Mouse (Mus musculus) embryonic fibroblast, embryonic 13.5 days (primary cell): ENCODE data around the gene Emc8. TPM values are rescaled to one million over a fixed set of nuclear protein-coding genes. Genes with fewer than 3 reads are reported as not detected.
A peak's percentile ranks its signal among the peaks of the same experiment; 100 is the strongest.

Experiments used
- H3K27ac ChIP-seq: 2 replicates; pipeline ENCODE4 v1.5.1; 2012; ENCODE audit warnings: low read length, control low read depth, inconsistent platforms; ENCODE audit not compliant: insufficient read depth
- H3K4me1 ChIP-seq: 2 replicates; pipeline ENCODE4 v1.6.1; 2011; ENCODE audit warnings: low read length; ENCODE audit not compliant: control insufficient read depth, insufficient read depth
- H3K4me3 ChIP-seq: 2 replicates; pipeline ENCODE4 v1.5.1; 2011; ENCODE audit warnings: mild to moderate bottlenecking, control low read depth, low read length; ENCODE audit not compliant: insufficient read depth
- CTCF ChIP-seq: IDR thresholded peaks from 2 replicates; pipeline ENCODE4 v1.5.1; 2011; ENCODE audit warnings: mild to moderate bottlenecking, control low read depth, low read length, moderate library complexity, borderline replicate concordance; ENCODE audit not compliant: insufficient read depth
- POLR2A ChIP-seq: IDR thresholded peaks from 2 replicates; pipeline ENCODE4 v1.6.1; 2011; ENCODE audit warnings: low read depth, mild to moderate bottlenecking, control low read depth, low read length, moderate library complexity
- polyA plus RNA-seq: library from polyadenylated mRNA; stranded (reverse); fragments of >200 nt; gene quantifications from 2 replicates; pipeline ENCODE4 v1.2.4, GENCODE M21; 2011; ENCODE audit warnings: low read depth; ENCODE audit not compliant: missing spikeins, insufficient read length

Gene Emc8
- polyA plus RNA-seq: 53.5 and 55.9 TPM in 2 replicates

DNA sequence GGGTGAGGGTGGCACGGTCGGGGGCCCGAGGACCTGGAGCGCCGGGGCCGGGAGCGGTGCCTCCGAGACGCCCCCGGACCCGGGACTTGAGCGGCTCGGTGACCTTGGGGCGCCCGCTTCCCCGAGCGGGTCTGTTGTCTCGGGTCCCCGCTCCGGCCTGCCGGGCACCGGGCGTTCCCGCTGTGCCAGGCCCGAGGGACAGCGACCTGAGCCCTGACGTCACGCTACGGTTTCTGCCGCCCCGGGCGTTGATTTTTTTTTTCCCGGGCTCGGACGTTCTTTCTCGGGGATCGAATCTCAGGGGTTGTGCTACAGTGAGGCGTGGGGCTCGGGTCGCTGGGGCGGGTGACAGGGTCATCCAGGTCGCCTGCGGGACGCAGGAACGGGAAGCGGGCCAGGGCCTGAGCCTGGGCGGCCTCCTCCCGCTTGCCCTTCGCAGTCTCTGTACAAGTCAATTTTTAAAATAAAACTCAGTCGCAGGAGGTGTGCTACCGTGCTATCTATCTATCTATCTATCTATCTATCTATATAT lies at the start of gene Emc8:
Gene Emc8 (minus strand): TSS at position 200 of the 532 bp plus-strand sequence.
- Histone ChIP-seq H3K4me3 (peak within 1 kb of the TSS; percentile 98), H3K27ac (peak within 1 kb of the TSS; percentile 39), H3K4me1 (peaks cover 4% of the 10 kb centered on the region; the same call in 1 of the 2 replicates)
- TF ChIP-seq CTCF: no peak
- TF ChIP-seq POLR2A: no peak

GRCm38 (mm10) chr8:120715996-120716680 lies 47.8 kb upstream of the Emc8 start:
- Histone ChIP-seq H3K27ac (no peak overlapping the region), H3K4me3 (no peak overlapping the region), H3K4me1 (no peaks in the 10 kb centered on the region)
- TF ChIP-seq POLR2A (no peak), CTCF (no peak)

DNA sequence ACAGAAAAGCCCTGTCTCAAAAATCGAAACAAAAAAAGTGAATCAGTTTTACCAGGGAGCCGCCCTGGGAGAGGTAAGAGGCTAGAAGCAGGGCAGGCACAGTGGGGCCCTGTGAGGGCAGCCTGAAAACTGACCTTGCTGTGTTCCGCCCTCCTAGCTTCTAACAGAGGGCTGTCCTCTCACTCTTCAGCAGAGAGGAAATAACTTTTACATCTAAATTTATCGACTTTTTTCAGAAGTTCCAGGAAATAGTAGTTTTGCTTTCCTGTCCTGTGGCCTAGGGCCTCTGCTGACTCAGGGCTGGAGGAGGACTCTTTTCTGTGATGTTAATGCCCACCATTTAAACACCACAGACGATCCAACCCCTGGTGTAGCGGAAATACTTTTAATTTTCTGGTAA lies 46.8 kb upstream of the Emc8 start:
- TF ChIP-seq POLR2A (no peak), CTCF (no peak)

DNA sequence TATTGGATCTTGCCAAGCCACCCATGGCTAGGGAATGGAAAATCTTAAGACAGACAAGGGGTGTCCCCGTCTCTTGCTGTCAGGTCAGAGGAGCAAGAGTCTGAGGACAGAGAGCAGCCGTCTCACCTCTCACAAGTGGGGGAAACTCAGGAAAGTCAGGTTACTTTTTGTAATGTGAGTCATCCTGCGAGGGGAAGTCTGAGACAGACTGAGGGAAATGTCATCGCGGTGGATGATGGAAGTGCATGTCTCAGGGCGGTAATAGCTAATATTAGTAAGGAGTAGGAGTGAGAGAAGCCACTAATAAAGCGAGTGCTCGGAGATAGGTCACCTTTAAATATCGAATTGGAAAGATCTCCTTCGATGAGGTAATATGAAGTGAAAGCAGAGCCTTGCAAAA lies 40.8 kb upstream of the Emc8 start:
- Histone ChIP-seq H3K27ac (no peak overlapping the region), H3K4me1 (no peaks in the 10 kb centered on the region), H3K4me3 (no peak overlapping the region)
- no peak for TF ChIP-seq CTCF
- no peak for TF ChIP-seq POLR2A

More for the DNA sequence above, 46.8 kb upstream of the Emc8 start:
- H3K4me3 ChIP-seq: no peak overlapping the region
- H3K27ac ChIP-seq: no peak overlapping the region
- no peaks in the 10 kb centered on the region for H3K4me1 ChIP-seq

GRCm38 (mm10) chr8:120706193-120706592 lies 37.8 kb upstream of the Emc8 start:
- no peaks in the 10 kb centered on the region for H3K4me1 ChIP-seq
- TF ChIP-seq POLR2A (no peak), CTCF (no peak)
- no peak overlapping the region for H3K4me3 ChIP-seq
- H3K27ac ChIP-seq: no peak overlapping the region

DNA sequence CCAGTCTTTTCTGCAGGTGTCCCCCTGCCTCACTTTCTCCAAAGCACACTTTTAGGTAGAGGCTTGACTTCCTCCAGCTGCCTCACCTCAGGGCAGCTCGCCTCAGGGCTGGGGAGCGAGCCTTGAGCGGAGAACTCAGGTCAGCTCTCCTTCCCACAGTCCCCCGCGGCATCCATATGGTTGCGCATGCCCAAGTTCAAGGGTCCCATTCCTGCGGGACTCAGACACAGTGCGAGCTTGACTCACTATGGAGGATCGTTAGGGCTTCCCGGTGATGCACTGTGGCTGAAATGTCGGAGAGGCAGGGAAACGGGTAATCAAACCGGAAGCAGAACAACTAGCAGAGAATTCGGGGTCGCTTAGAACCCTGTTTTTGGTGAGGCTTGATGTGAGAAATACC lies 36.8 kb upstream of the Emc8 start:
- TF ChIP-seq POLR2A: no peak
- H3K4me1 ChIP-seq: no peaks in the 10 kb centered on the region
- no peak overlapping the region for H3K4me3 ChIP-seq
- H3K27ac ChIP-seq: no peak overlapping the region

DNA sequence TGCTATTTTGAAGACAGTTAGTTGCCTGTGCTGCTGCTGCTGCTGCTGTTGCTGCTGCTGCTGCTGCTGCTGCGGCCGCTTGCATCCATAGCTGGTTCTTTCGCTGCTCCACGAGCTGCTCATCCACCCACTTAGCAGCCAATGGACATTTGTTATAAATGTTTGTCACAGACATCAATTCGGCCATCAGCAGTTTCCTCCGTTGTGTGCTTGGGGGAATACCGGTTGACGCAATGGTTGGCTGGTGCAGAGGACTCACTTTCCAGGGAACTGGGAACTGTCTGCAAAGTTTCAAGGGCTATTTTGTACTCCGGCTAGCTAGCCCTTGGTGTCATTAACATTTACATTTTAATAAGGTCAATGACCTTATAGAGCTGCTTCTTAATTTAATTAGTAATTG lies 35.8 kb upstream of the Emc8 start:
- no peak overlapping the region for H3K4me3 ChIP-seq
- no peak for TF ChIP-seq POLR2A
- TF ChIP-seq CTCF: no peak
- H3K27ac ChIP-seq: no peak overlapping the region
- H3K4me1 ChIP-seq: no peaks in the 10 kb centered on the region

DNA sequence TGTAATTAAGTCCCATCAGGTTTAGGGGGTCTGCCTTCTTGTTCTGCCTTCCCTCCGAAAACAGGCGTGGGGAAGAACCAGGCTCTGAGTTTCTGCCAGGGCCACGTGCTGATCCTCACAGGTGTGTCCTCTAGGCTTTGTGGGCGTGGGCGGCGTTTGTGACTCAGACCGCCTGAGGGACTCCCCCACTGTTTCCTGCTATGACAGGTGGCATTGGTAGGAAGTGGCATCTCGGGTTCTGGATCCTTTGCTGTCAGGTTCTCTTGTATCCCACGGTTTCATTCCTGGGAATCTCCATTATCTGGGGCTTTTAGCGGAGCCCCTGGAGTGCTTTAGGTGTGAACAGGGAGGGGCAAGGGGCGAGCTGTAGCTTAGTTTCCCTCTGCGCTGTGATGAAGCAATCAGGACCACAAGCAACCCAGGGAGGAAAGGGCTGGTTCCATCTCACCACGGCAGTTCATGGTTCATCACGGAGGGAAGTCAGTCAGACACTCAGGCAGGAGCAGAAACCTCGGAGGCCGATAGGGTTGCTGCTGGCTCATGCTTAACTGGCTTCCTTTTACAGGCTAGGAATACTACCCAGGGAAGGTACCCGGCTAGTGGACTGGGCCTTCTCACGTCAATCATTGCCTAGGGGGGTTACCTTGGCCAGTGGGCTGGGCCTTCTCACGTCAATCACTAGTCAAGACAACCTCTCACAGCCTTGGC lies 33.5 kb upstream of the Emc8 start:
- Histone ChIP-seq H3K27ac (no peak overlapping the region), H3K4me3 (no peak overlapping the region), H3K4me1 (no peaks in the 10 kb centered on the region)
- TF ChIP-seq CTCF: no peak
- TF ChIP-seq POLR2A: no peak

DNA sequence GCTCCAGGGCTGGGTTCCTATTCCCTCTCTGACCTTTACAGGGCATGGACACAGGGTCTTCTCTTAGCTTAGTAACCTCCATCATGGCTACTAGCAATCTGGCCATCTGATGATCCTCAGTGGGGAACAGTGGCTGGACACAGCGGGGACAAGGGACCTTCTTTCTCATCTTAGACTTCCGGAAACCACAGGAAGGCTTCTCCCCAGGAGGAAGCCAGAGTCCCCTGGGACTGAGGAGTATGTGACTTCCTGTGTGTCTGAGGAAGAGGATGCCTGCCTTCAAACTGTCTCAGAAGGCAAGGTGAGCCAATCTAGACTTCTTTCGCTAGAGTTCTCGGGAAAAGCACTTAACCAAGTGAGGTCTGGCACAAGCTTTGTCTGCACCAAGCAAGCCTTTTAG lies 31.7 kb upstream of the Emc8 start:
- H3K4me1 ChIP-seq: no peaks in the 10 kb centered on the region
- no peak for TF ChIP-seq POLR2A
- no peak for TF ChIP-seq CTCF
- H3K4me3 ChIP-seq: no peak overlapping the region
- no peak overlapping the region for H3K27ac ChIP-seq

DNA sequence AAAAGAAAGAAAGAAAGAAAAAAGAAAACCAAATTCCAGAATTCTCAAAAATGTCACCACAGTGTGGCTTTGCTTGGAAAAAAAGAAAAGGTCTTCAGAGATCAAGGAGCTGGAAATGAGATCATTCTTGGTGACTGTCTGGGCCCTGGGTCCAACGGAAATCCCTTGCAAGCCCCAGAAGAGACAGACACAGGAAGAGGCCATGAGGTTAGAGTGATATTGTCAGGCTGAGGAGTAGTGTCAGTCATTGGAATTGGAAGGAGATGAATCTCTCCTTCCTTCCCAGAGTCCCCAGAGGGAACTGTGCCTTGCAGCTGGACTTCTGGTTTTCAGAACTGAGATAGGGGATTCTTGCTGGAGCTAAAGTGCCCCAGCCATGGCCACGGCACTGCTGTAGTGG lies 31.2 kb upstream of the Emc8 start:
- Histone ChIP-seq H3K27ac (no peak overlapping the region), H3K4me1 (no peaks in the 10 kb centered on the region), H3K4me3 (no peak overlapping the region)
- TF ChIP-seq CTCF (no peak), POLR2A (no peak)

- TF ChIP-seq POLR2A (no peak), CTCF (no peak)
- H3K27ac ChIP-seq: no peak overlapping the region
- no peaks in the 10 kb centered on the region for H3K4me1 ChIP-seq
- no peak overlapping the region for H3K4me3 ChIP-seq
Observed at GRCm38 (mm10) chr8:120699079-120699478, 30.7 kb upstream of the Emc8 start.
